Comparison of ENCODE assay signal across 30 mouse cellular contexts in the genomic region with DNA sequence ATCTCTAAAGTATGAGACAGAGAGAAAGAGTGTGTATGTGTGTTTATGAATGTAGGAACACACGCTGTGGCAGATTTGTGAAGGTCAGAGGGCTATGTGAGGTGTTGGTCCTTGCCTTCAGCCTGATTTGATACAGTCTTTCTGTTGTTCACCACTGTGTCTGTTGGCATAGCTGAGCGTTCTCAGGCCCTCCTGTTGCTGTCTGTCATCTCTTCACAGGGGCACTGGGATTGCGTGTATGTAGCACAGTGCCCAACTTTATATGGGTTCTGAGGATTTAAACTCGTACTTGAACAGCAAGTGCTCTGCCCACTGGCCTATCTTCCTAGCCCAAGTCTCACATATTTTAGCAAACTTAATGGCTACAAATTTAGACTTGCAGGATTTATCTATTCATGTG. TPM values are rescaled to one million over a fixed set of nuclear protein-coding genes. Genes with fewer than 3 reads are reported as not detected.
"Had no signal": no experiment of that assay in that cellular context is flagged by ENCODE, and none has a peak within 500 bp of the region (broad histone marks: within the 10 kb centered on the region; RNA-seq: fewer than 3 reads in every experiment).

No protein-coding gene starts in this region.

- H3K4me1 ChIP-seq: liver, embryonic 15.5 days; lung, embryonic 15.5 days; megakaryocyte, embryonic 14.5 days; midbrain, embryonic 13.5 days; midbrain, embryonic 15.5 days; neural tube, embryonic 13.5 days; neural tube, embryonic 15.5 days had no signal

- H3K36me3 ChIP-seq: liver, embryonic 15.5 days; lung, embryonic 15.5 days; midbrain, embryonic 13.5 days; midbrain, embryonic 15.5 days; neural tube, embryonic 13.5 days; neural tube, embryonic 15.5 days had no signal

- H3K4me2 ChIP-seq: liver, embryonic 15.5 days; lung, embryonic 15.5 days; midbrain, embryonic 11.5 days; midbrain, embryonic 13.5 days; midbrain, embryonic 15.5 days; neural tube, embryonic 13.5 days; neural tube, embryonic 15.5 days had no signal

- H3K9me3 ChIP-seq: liver, embryonic 15.5 days; lung, embryonic 15.5 days; midbrain, embryonic 13.5 days; midbrain, embryonic 15.5 days; neural tube, embryonic 13.5 days; neural tube, embryonic 15.5 days had no signal

- H3K27me3 ChIP-seq: liver, embryonic 15.5 days; lung, embryonic 15.5 days; midbrain, embryonic 13.5 days; midbrain, embryonic 15.5 days; neural tube, embryonic 13.5 days; neural tube, embryonic 15.5 days had no signal

- ATAC-seq: liver, postnatal 0 days; lung, postnatal 0 days; midbrain, embryonic 13.5 days; midbrain, embryonic 15.5 days had no signal

- H3K4me3 ChIP-seq: liver, embryonic 15.5 days; lung, embryonic 15.5 days; megakaryocyte, embryonic 14.5 days; midbrain, embryonic 13.5 days; midbrain, embryonic 15.5 days; neural tube, embryonic 13.5 days; neural tube, embryonic 15.5 days had no signal

- H3K9ac ChIP-seq: liver, embryonic 15.5 days; liver, postnatal 0 days; lung, embryonic 15.5 days; midbrain, embryonic 13.5 days; midbrain, embryonic 15.5 days; neural tube, embryonic 13.5 days; neural tube, embryonic 15.5 days had no signal

- DNase-seq: liver, postnatal 0 days; lung, adult 2 months; lung, postnatal 14 days; lung, postnatal 36 days; retina, postnatal 1 day; right cerebral cortex, adult 18-20 months; right cerebral cortex, postnatal 25 days; right cerebral cortex, postnatal 4 days; spleen, adult 18-20 months; thymus, adult 18-20 months; thymus, postnatal 14 days; thymus, postnatal 36 days had no signal

- H3K27ac ChIP-seq: liver, embryonic 15.5 days; lung, embryonic 15.5 days; macrophage; midbrain, embryonic 13.5 days; midbrain, embryonic 15.5 days; neural tube, embryonic 13.5 days; neural tube, embryonic 15.5 days had no signal

RNA-seq across cellular contexts. Expression of a gene that starts 2.3 kb away (rescaled TPM):
- total RNA-seq: megakaryocyte progenitor cell, adult 5-6 weeks; midbrain, postnatal 0 days; monocyte, adult 5-6 weeks had no signal
- polyA plus RNA-seq: liver, embryonic 15.5 days; liver, postnatal 0 days; lung, adult 2 months; lung, embryonic 15.5 days; lung, postnatal 0 days; macrophage; midbrain, embryonic 11.5 days; midbrain, embryonic 13.5 days; midbrain, embryonic 15.5 days; midbrain, postnatal 0 days; neural tube, embryonic 11.5 days; neural tube, embryonic 13.5 days; neural tube, embryonic 15.5 days; small intestine, adult 2 months; stomach, embryonic 14.5 days; stomach, embryonic 16.5 days; thymus, postnatal 0 days had no signal

RNA-seq across cellular contexts. Expression of a gene that starts 39.4 kb away (rescaled TPM):
- total RNA-seq: megakaryocyte progenitor cell, adult 5-6 weeks; midbrain, postnatal 0 days; monocyte, adult 5-6 weeks had no signal
- polyA plus RNA-seq: liver, embryonic 15.5 days; liver, postnatal 0 days; lung, adult 2 months; lung, embryonic 15.5 days; macrophage; midbrain, embryonic 11.5 days; midbrain, embryonic 13.5 days; neural tube, embryonic 11.5 days; neural tube, embryonic 13.5 days; neural tube, embryonic 15.5 days; small intestine, adult 2 months; stomach, embryonic 14.5 days; stomach, embryonic 16.5 days had no signal
